Mouse (Mus musculus): ENCODE data around the gene Clstn2.

The Clstn2 gene

DNA sequence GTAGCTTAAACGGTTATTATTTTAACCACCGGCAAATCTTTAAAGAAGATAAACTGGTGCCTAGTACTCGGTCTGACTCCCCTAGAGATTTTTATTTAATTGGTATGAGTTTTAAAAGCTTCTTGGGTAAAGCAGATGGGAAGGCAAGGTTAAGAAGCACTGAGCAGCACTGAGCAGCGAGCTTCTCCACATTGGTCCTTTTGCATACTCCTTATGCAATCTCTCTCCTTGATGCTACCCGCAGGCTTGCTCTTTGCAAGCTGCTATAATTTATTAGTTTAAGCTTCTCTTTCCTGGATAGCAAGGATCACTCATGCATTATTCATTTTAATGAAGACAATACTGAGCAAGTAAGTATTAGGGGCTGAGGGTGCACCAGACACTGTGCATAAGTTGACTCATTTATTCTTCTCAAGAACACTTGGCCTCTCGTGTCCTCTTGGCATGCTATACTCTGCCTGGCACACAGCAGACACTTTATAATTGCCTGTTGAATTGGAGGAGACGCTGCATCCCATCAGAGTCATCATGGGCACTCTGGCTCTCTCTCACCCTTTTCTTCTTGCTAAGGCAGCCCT, 561.9 kb downstream of the Clstn2 start:
- DNase-seq (ENCODE audit: low spot score), result no peak

DNA sequence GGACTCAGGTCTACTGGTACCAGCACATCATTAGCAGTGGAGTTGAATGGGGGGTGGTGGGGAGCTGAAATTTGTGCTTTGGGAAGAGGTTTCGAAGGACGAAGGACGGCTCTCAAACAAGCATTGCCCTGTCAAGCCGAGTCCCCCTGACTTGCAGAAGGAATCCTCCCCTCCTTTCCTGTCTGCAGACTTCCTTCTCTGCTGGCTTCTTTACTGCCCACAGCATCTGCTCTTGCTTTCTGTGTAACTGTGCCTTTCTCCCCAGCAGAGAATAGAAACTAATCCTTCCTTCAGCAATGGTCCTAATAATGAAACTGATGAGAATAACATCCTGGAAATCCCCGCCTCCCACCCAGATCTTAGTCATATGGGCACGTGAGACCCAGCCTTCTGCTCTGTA, 572.5 kb downstream of the Clstn2 start:
- no peak for DNase-seq (ENCODE audit: low spot score)

DNA sequence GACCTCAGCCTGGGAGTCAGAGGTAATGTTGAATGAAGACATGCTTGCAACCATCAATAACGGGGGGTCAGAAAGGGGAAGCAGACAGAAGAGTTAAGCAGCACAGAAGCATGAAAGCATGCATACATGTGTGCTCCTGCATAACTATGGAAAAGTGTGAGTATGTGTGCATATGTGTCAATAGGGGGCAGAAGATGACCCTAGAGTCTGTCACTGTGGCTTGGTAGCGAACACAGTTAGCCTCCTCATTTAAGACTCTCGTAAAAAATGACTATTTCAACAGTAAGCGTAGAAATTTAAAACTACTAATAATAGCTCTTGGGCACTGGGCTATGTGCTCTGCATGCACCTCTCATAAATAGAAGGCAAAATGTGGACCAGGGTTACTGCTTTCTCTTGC, 573.2 kb downstream of the Clstn2 start:
- no peak for DNase-seq (ENCODE audit: low spot score)

DNA sequence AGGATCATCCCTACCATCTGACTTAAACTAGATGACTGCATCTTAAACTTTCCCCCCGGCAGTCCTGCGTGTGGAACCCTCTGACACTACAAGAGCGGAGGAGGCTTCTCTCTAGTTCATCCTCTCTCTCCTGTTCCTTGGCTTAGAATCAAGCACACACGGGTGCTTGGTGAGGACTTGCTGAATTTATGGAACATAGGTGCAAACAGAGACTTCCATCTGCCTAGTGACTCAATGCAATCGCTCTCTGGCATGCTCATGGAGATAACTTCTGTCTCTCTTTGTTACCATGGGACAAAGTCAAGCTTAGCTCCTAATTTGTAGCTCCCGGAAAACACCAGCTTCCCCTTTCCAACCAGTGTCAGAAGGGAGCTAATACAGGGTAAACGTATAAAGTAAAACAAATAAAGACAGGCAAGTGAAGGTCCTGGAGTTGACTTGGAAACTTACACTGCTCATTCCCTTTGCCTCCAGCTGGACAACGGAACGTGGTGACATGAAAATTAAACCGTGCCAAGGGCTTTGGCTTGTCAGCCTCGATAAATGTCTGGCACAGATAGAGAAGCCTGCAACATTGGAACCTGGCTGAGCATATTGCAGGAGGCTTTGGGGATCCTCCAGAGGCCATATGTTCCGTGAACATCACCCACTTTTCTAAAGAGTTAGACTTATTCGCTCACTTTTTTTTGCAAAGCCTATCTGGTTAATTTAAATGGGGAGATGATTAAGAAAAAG, 583.5 kb downstream of the Clstn2 start:
- DNase-seq (ENCODE audit: low spot score), result no peak

DNA sequence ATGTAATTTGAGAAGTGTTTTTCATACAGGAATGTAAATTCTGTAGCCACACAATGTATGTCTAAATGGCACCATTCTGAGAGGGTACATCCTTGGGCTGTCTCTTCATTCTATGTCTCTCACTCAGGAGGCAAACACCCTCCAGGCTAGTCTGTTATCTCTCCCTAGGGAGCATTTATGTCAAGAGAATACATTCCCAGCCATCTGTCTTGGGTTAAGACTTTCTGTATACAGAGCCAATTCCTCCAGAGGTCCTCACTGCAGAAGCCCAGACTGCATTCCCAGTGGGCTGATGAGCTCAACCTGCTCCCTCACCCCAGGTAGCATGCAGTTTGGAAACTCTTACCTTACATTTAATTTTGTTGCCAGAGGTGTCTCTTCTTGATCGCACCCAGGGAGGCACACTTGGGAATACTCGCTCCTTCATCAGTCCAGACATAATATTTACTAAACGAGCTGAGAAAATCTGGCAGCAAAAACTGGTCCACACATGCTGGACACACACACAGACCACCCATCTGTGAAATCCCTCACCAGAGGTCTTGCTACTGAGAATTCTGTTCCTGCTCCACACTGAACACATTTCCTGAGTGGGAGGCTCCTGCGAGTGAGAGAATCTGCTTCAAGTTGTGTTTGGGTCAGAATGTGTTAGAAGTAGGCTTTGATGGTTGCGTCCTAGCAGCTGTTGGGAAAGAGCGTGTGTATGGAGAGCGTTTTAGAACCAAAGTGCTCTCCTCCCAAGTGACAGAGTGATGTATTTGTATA, 592.9 kb downstream of the Clstn2 start:
- no peak for DNase-seq (ENCODE audit: low spot score)

DNA sequence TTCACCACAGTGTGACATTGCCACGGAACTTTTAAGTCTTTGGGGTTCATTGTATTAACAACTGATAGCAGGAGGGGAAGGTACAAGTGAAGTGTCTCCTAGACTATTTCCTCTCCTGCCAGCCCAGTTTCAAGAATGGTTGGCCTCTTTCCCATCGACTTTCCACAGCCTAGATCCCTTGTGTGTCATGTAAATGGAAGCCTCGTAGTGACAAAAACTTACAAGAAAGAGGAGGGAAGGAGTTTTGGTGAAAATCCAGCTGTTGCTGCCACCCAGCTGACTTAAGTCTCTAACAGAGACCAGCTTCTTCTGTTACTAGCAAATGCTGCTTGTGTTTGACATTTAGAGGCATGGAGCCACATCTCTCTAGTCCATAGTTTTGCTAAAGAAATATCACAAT, 598.3 kb downstream of the Clstn2 start:
- no peak for DNase-seq (ENCODE audit: low spot score)

DNA sequence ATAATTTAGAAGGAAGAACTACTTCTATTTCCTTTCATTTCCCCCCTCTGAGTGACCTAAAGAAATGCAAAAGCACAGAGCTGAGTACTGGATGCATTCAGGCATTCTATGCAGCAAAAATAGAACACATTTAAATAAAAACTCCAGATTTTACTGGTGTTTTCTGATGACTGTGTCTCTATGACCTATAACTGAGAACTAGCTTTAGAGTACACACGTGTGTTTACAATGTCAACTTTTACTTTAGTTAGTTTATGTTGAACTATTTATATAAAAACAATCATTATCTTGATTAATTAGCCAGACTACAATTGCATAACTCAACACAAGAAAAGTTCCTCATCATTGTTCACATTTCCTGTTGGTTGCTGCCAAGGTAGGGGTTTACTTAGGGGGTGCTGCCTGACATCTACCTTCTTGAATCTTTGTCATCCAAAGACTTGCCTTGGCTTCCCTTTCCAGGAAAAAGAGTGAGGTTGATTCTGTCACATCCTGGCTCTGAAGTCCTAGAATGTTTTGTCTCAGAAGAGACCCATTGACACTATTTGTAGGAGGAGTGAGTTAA, 603.0 kb downstream of the Clstn2 start:
- DNase-seq (ENCODE audit: low spot score), result no peak

DNA sequence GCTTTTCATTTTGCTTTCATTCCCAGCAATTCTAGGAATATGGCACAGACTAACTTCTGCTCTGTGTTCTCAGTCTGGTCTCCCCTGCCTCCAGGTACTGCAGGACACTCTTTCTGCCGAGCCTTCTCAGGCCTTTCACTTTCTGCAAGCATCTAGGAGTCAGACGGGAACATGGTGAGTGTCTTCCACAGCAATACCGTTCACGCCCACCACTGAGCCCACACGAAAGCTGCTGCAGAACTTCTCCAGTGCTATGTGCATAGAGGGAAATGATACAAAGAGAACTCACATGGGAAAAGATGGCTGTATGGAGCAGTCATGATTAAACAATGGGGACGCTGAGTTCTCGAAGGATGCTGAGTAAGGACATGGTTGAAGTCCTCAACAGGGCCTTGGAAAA, 604.9 kb downstream of the Clstn2 start:
- DNase-seq (ENCODE audit: low spot score), result no peak

DNA sequence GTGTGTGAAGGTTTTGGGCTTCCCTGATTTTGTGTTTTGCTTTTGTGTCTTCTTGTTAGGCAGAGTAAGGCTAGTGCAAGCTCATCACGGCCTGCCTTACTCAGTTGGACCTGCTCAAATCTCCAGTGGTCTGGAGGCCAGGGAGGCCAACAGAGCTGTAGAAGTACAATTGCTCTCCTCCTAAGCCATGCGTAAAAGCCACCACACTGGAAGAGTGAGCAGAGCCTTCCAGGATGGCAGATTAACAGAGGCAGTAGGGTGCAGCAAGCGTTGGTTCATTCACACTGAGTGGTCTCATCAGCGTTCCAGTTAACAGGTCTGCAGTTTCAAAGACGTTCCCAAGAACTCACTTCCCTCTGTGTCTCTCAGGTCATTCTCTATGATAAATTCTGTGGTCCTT, 612.1 kb downstream of the Clstn2 start:
- DNase-seq (ENCODE audit: low spot score), result no peak

DNA sequence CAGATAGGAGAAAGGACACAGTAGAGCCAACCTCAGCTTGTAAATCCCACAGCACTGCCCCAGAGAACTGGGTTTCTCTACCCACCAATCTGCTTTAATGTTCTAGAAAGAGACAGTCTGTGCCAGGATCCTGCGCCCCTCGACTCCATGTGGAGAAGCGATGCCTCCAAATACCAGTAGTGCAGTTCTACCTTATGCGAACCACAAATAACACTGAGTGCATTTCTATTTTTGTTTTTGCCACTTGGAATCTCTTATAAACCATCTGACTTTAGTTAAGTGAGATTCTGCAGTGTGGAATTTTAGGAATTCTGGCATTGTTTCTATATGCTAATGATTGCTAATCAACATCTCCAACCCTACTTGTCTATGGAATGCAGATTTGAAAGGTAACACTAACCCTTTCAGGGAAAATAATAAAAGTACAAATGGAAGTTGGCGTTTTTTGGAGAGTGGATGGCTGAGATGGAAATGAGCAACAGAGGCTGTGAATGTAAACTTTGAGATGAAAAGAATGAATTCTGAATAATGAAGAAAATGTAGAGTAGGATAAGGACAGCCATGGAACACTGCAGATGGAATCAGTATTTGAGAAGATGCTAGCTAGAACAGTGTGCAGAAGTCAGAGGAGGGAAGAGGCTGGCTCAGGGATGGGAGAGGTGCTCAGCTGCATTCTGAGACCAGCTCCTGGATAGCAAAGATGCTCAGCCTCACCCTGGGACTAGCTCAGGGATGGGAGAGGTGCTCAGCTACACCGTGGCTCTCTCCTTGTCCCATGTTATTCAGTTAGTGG, 617.9 kb downstream of the Clstn2 start:
- no peak for DNase-seq (ENCODE audit: low spot score)

DNA sequence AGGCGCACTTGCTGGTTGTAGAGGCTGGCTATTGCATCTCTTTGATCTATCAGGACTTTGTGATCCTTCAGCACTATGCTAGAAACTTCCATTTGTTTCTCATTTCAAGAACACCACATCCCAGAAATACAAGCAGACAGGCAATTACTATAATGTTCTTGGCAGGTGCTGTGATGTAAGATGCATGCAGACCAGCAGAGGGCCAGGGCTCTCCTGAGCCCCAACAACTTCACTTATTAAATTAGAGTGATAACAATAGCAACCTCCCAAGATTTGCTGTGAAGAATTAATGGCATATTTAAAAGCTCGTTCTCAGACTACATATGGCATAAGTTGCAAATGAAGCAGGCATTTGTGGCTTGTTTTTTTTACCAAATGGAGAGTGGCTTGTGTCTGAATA, 624.8 kb downstream of the Clstn2 start:
- no peak for DNase-seq (ENCODE audit: low spot score)
